Mouse (Mus musculus) kidney, postnatal 36 days (tissue): ENCODE measurements around the gene Tfap2e.

Experiments
- DNase-seq, 2 experiments: peaks; one replicate each; pipeline ENCODE4 v3.0.0; 2021 to 2022; ENCODE audit warnings: mixed read lengths in 2 of 2

The Tfap2e gene

DNA sequence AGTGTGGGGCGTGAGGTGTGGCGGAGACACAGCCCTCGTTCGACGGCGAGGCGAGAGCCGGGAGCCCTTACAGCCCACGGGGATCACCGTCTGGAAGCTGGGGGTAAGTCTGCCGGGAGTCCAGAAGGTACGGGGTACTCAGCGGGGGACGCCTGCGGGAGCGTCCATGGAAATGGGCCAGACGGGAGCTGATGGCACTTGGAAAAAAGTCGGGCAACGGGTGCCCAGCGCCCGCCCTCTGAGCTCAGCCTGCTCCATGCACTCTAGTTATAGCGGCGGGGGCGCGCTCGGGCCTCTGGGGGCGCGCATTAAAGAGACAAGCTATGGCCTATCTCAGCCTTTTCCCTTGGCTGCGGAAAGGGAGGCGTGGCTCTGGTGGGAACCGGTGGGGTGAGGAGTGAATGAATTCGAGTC is at the start of gene Tfap2e:
Tfap2e (minus strand) TSS at position 240 of the 414 bp plus-strand sequence.
- DNase-seq, result peak in 1 of 2 experiments; percentile 53

GRCm38 (mm10) chr4:126782996-126783395 is 47.0 kb upstream of the Tfap2e start:
- no peak for DNase-seq

DNA sequence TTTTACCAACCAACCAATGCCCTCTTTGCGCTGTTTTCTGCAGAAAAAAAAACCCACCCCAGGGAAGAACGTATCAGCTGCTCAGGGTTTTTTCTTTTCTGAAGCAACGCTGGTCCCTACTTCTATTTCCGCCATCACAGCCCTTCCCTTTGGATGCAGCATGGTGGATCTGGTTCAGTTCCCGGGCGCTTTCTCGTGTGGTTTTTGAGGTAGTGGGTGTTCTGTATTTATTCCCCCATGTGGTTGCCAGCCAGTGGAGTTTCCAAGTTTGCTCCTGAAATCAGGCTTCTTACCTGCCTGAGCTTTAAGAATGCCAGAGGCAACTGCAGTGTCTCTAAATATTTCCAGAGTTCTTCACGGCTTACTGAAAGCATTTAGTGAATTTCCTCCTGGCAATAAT is 46.5 kb upstream of the Tfap2e start:
- no peak for DNase-seq

GRCm38 (mm10) chr4:126781871-126782270 is 45.8 kb upstream of the Tfap2e start:
- DNase-seq, result no peak

DNA sequence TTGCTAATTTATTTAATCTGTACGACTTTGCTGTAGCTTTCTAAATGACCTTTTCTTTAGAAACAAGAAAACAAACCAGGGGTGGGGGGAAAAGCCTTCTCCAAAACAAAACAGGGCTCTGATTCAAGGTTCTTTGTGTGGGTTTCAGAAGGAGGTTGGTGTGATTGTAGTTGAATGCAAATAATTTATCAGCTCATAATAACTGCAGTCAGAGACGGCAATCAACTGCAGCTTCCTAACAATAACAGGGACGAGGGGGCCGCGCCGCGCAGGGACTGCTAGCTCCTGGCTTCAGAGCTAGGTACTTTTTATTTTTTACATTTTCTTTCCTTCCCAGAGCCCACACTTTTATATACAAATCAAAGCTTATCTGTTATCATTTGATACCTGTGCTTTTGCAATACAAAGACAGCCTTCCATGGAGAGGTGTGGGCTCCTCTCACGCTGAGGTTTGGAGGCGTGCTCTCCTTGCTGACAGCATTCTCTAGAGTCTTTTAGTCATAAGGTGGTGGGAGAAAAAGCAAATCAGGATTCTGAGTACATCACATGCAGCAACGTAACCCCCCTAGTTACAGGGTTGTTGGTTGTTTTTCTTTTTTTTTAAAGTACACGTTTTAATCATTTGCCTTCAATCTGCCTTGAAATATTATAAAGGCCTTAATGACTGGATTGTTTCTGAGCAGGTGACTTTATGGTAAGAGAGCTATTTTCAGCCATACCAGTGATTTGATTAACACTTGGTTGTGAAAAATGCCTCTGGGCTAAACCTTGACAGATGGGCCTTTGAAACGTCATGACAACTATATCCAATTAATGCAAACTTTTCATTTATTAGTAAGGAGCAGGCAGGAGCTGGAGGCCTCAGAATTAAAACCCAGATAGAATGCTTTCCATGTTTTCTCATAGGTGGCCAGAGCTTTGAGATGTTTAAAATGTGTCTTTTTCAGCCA is 44.1 kb upstream of the Tfap2e start:
- DNase-seq, result no peak

DNA sequence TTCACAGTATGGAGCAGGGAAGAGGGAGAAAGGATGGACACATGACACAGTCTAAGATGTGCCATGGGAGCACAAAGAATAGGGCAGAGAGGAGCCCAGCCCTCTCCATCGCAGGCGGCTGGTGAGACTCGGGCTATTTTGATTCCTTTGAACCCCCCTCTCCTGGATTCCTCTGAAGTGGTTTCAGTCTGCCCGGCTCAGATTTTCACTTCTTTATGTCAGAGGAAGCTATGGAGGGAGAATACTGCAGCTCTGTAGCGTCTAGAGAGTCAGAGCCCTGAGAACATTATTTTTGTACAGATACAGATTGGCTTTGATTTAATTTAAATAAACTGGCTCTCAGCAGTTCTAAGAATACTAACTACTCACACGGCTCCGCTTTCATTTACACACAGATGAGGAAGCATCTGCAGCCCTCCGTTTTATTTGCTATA is 43.1 kb upstream of the Tfap2e start:
- DNase-seq, result no peak

DNA sequence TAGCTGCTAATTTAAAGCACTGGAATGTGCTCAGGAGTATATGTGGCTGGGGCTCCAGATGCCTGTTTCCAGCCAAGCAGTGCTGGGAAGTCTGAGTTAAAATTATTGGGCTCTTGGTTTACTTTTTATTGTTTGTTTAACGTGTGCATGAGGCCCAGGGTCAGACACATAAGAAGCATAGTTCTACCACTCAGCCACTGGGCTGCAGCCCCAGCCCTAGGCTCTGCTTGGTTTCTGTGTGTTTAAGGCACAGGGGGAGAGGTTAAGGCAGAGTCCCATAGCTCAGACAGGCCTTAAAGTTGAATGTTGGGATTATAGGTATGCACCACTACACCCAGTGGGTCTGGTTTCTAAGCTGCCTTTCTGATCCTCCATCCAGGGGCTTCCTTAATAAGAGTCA is 39.1 kb upstream of the Tfap2e start:
- no peak for DNase-seq

GRCm38 (mm10) chr4:126773871-126774270 is 37.8 kb upstream of the Tfap2e start:
- DNase-seq, result no peak

DNA sequence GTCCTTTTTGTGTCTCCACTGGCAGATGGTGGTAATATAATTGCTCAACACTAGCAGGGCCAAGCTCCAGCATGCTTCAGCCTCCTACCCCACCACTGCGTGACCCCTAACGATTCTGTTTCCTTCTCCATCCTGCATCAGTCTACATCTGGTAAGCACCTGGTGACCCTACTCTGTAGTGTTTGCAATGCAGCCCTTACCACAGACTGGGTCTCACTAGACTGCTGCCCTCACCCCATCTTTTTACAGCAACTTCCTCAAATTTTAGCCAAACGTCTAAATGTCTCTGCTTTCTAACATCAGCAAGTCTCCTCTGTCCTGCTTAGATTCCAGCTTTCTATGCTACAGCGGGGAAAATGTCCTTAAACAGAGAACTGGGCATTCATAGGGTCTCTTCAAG is 34.8 kb upstream of the Tfap2e start:
- DNase-seq, result no peak

DNA sequence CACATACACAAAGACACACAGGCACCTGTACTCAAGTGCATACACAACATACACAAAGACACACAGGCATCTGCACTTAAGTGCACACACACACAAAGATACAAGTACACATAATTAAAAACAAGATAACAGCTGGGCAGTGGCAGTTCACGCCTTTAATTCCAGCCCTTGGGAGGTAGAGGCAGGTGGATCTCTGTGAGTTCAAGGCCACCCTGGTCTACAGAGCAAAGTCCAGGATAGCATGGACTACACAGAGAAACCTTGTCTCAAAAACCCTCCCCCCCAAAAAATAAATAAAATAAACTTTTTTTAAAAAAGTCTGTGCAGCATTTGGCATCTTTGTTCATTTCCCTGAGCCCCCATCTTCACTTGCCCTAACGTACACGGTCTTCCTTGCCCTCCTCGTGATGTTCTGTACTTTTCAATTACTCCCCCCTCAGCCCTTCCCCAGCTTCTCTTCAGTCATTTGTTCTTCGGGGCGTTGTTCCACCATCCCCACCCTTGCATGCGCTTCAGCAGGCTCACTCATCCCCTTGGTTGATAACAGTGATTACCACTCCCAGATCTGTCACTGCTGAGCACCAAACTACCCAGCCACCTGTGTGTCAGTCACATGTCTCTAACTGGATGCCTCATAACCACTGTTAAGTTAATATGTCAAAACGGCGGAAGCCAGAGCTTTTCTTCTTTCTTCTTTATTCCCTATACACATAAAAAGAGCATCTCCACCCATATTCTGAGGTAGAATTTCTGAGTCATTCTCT is 33.9 kb upstream of the Tfap2e start:
- no peak for DNase-seq

DNA sequence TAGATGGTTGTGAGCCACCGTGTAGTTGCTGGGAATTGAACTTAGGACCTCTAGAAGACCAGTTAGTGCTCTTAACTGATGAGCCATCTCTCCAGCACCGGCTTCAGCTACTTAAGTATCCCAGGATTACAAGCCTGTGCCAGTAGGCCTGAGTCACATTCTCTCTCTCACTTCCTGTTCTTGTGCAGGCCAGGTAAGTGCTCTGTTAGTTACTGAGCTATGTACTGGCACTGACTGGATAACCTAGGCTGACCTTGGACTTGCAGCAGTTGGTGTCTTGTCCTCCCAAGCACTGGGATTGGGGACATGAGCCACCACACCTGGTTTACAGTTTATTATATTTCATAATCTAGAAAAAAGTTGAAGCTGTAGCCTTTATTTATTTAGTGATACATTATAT is 27.4 kb upstream of the Tfap2e start:
- DNase-seq, result peak in 1 of 2 experiments; percentile 14

DNA sequence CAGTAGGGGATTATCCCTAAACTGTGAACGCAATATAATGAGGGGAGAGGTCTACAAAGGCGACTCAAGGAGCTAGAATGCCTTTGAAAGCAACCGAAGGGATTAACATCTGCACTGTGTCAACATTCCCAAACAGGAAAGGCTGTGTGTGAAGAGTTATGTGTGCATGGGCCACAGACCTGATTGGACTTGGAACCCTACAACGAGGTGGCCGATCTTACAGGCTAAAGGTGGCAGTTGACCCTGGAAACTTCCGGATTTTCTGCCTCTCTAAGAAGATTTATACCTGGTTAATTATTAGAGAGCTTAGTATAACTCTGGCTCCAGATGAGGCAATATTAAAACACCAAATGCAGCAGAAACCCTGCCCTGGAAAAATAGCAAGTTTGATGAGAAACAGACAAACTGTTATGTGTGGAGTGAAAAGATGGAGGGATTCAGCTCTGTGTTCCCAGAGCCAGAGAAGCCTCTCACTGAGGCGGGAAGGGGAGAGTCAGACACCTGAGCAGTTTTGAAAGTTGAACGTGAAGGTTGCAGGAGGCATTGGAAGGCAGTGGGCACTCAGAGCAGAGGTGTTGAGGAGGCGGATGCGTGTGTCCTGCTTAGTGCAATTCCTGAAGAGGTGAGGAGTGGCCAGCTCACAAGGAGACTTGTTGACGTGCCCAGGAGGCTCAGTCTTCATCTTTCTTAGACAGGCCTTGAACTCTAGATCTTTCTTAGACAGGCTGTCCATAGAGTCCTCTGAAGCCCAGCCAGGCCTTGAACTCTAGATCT is 26.7 kb upstream of the Tfap2e start:
- DNase-seq, result peak; percentile 60 to 77

DNA sequence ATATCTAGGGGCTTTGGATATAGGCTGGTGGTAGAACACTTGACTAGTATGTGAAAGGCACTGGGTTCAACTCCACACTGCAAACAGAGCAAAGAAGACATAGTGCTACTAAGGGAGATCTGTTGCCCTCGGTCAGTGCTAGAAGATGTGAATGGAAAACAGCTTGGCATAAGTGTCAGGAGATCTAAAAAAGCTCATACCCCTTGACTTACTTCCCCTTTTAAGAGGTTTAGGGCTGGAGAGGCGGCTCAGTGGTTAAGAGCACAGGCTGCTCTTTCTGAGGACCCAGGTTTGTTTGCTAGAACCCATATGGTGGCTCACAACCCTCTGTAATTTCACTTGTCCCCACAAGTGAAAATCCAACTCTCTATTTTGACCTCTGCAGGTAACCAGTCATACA is 23.4 kb upstream of the Tfap2e start:
- no peak for DNase-seq

- DNase-seq, result no peak
Measured at GRCm38 (mm10) chr4:126758299-126758698, 22.3 kb upstream of the Tfap2e start.

DNA sequence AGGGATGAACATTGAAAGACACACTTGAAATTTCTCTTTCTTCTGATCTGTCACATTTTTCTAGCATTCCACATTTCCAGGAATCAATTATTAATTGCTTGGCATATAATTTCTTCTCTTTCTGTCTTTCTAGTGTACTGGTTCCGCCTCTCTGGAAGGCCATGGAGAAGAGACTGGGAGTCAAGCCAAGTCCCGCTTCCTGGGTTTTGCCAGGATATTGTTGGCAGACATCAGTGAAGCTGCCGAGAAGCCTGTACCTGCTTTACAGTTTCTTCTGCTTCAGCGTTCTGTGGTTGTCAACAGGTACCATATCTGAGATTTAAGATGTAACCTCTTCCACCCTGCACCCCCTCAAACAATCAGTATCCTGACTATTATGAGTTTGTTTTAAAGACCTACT is 20.7 kb upstream of the Tfap2e start:
- DNase-seq, result peak; percentile 77 to 82

GRCm38 (mm10) chr4:126754736-126755374 is 18.8 kb upstream of the Tfap2e start:
- DNase-seq, result no peak

- DNase-seq, result no peak
Measured at GRCm38 (mm10) chr4:126754231-126754611, 18.2 kb upstream of the Tfap2e start.

DNA sequence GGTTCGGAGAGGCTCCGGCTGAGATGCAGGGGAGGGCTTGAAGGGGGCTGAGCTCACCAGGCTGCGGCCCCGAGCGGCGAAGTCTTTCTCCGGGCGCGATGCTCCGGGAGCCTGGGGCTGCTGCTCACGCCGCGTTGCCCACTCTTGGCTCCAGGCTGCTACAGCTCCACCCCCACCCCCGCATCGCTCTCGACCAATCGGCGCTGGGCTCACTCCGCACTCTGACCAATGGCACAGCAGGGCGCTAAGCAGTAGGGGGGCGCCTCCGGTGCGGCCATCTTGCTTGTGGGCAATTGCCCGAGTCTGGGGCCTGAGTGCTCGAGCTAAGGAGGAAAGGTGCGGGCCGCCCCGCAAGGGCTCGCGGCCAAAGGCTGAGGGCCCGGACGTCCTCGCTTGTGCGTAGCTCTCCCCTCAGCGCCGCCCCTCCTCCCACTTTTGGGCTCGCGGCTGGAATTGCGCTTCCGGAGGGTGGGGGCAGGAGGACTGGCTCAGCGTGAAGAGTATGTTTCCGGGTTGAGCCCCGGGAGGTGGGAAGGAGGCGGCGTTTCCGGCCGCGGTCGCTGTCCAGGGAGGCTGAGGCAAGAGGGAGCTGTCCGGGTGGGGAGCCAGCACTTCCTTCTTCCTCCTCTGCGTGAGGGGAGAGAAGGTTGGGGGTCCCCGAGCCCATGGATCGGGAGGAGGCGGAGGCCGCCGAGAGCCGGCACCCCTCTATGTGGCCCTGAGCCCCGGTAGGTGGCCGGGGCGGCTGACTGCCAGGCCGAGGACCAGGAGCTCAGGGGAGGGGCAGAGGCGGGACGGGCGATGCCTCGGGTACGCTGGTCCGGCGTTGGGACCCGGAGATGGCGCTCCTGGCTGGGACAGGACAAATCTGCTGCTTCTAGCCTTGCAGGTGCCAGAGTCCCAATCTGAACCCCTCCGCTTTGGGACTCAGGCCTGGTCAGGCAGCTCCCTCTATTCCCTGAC is 17.5 kb upstream of the Tfap2e start, which contains the start of the genes Ncdn and AU040320:
Ncdn (minus strand) TSS at position 171 of the 963 bp plus-strand sequence.
AU040320 (plus strand) TSS at position 277 of the 963 bp plus-strand sequence.
- DNase-seq, result peak; percentile 97

DNA sequence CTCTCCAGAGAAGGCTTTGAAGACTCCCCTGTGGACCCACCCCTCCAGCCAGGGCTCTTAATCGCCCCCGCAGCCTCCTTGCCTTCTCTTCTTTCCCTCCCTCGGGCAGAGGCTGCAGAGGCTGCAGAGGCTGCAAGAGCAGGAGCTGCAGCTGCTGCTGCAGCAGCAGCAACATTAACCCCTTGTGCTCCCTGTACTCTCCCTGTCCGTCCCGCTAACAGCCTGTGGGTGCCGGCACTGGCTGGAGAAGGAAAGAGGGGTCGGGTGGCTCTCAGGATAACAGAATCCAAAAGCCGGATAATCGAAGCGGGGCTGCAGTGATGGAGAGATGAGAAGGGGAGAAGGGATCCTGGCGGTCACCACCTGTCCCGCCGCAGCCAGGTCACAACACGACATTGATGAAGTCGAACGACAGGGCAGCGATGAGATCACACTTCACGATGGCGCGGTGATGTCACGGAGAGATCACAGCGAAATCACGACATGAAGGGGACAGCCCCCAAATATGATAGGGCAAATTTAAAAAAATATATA is 16.6 kb upstream of the Tfap2e start:
- DNase-seq, result no peak

GRCm38 (mm10) chr4:126752024-126752607 is 16.1 kb upstream of the Tfap2e start:
- DNase-seq, result no peak
